Mouse (Mus musculus) lung, adult 2 months (tissue): ENCODE results near the gene Gpx4. TPM values are rescaled to one million over a fixed set of nuclear protein-coding genes. Genes with fewer than 3 reads are reported as not detected.

Source experiments
- DNase-seq: peaks from one replicate; pipeline ENCODE4 v3.0.0; 2022
- H3K4me1 ChIP-seq: fragments of 200-500 bp; 2 replicates; pipeline ENCODE4 v1.6.1; 2011; ENCODE audit warnings: low read length; ENCODE audit not compliant: control insufficient read depth, insufficient read depth
- H3K4me3 ChIP-seq: fragments of 200-500 bp; replicated peaks from 2 replicates; pipeline ENCODE3; 2011; ENCODE audit warnings: low read depth, mild to moderate bottlenecking, control low read depth, low read length; ENCODE audit errors: extremely low read depth
- CTCF ChIP-seq: fragments of 200-500 bp; IDR thresholded peaks from 2 replicates; pipeline ENCODE4 v1.5.1; 2011; ENCODE audit warnings: mild to moderate bottlenecking, low read length, control low read depth; ENCODE audit not compliant: insufficient read depth
- POLR2A ChIP-seq: fragments of 200-500 bp; IDR thresholded peaks from 2 replicates; pipeline ENCODE4 v1.6.1; 2011; ENCODE audit warnings: low read depth, mild to moderate bottlenecking, control low read depth, low read length, borderline replicate concordance; ENCODE audit errors: extremely low read depth
- WGBS: fragments of 180-500 bp; shearing (Covaris S2); methylation state at CpG from one replicate; pipeline ENCODE4 v1.1.7; 2018; 5-methylcytosine and 5-hydroxymethylcytosine counted together
- polyA plus RNA-seq: library from polyadenylated mRNA; depleted of rRNA; stranded (reverse); fragments of >200 nt; gene quantifications from 2 replicates; pipeline ENCODE4 v1.2.3, GENCODE M21; 2012; rRNA removed

The Gpx4 gene
- polyA plus RNA-seq, 1 experiment, result 581 TPM

DNA sequence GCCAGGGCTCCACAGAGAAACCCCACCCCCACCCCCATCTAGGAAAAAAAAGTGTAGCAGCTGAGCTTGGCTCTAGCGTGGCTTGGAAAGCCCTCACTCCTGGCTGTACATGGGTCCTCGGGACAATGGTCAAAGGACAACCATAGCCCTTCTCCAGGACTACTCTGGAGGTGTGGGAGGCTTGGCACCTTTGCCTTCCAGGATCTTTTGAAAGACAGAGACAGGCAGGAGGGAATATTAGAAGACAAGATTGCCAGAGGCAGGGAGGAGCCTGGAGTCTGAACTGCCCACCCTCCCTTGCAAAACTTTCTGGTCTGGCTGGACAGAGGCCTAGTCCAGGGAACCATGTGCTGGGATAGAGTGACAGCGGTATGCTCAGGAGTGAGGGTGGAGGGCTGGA, 47.7 kb downstream of the Gpx4 start:
- no peak for DNase-seq
- H3K4me1 ChIP-seq, result peaks cover 17% of the 10 kb centered on the region
- TF ChIP-seq POLR2A, result no peak
- TF ChIP-seq CTCF, result no peak
- no peak overlapping the region for H3K4me3 ChIP-seq
- WGBS, result 60% methylated on average over 3 of the region's 3 CpGs

DNA sequence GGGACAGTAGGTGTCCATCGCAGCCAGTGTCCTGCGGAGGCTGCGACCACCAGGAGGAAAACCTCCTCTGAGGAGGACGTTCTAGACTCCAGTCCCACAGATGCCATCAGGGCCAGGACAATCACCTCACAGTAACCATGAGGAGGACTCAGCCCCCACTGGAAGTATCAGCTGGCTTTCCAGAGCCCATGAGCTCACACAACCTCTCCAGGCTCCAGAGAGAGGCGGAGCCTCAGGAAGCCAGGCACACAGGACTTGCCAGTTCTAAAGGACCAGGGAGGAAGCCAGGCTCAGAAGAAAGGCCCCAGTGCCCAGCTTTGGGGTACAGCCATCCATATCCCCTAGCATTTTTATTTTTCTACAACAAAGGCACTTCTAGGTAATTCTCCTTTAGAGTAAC, 48.6 kb downstream of the Gpx4 start:
- no peak for TF ChIP-seq POLR2A
- TF ChIP-seq CTCF, result no peak
- 76% methylated on average over 5 of the region's 5 CpGs for WGBS
- Histone ChIP-seq H3K4me1 (peaks cover 23% of the 10 kb centered on the region), H3K4me3 (no peak overlapping the region)
- DNase-seq, result no peak

DNA sequence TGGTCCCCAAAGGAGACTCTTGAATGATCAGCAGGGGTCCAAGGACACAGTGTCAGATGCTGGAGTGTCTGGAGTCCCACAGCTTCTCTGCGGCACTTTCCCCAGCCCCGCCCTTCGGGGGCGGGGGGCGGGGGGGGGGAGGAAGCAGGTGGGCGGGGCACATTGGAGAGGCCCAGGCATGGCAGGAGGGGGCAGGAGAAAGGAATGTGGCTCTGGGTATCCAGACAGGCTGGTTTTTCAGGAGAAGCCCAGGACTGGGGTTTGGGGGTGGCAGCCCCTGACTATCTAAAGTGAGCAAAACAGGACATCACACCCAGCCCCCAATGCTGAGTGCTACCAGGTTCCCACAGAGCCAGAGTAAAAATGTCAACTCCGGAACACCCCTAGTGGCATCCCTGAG, 50.3 kb downstream of the Gpx4 start:
- no peak for DNase-seq
- H3K4me3 ChIP-seq, result no peak overlapping the region
- 19% methylated on average over 3 of the region's 7 CpGs for WGBS
- TF ChIP-seq CTCF (no peak), POLR2A (no peak)
- H3K4me1 ChIP-seq, result peaks cover 32% of the 10 kb centered on the region

DNA sequence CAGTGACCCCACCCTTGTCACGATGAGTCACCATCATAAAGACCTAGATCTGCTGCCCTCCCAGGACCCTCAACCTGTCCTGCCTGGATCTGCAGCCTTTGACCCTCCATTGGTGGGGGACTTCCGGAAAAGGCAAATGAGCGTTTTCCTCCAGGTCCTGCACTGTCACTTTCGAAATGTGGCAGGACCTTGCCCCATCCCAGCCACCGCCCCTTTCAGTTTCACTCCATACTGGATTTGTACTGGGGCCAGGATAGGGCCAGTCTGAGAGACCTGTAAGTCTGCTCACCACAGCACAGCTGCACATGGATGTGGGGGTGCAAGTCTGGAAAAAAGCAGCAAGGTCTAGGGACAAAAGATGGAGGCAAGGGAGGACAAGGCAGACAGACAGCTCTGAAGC, 51.7 kb downstream of the Gpx4 start:
- 53% methylated on average over 5 of the region's 5 CpGs for WGBS
- Histone ChIP-seq H3K4me1 (peaks cover 32% of the 10 kb centered on the region), H3K4me3 (no peak overlapping the region)
- DNase-seq, result peak; percentile 24
- no peak for TF ChIP-seq CTCF
- no peak for TF ChIP-seq POLR2A

DNA sequence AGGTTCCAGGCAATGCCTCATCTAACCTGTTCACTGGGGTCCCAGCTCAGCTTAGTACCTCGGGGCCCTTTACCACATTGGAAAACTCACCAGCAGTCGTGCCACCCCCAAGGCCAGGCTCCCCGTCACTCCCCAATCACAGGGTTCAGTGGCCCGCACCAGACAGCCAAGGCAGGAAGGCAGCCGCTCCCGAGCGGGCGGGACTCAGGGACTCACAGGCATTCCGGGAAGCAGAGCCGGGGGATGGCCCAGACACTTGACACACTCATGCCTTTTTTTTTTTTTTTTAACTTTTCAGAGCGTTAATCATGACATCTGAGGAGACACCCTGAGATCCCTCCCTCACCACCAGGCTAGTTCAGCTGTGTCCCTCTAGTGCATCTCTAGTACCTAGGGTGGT, 54.0 kb downstream of the Gpx4 start:
- 20% methylated on average over 11 of the region's 11 CpGs for WGBS

DNA sequence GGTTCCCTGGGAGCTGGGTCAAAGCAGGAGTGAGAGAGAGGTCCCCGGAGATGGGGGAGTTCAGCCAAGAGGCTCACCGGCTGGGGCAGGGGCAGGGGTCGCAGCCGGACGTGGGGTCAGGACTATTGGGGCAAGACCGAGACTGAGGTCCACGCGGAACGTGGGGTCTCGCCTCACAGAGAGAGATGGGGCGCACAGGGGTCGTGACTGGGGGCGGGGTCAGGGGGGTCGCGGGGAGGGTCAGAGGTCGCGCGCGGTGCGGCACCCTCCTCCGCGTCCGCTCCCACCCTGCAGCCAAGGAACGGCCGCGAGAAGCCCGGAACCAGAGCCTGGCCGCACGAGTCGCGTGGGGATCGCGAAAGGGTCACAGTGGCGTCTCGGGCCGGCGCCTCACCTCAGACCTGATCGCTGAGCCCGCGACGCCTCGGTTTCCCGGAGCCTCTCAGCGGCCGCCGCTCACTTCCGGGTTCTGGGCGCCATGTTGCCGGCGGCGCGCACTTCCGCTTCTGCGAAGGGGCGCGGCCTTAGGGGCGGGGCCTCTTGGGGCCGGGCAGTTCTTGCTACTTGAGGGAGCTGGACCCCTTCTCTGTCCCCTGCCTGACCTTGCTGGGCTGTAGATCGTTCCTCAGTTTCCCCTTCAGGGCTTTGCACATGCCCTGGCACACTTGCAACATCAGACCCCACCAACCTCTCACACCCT, 55.4 kb downstream of the Gpx4 start:
- under 1% methylated on average over 59 of the region's 59 CpGs for WGBS
- Histone ChIP-seq H3K4me3 (peak overlapping the region; percentile 96), H3K4me1 (peaks cover 27% of the 10 kb centered on the region)
- peak; percentile 88 for DNase-seq
- no peak for TF ChIP-seq CTCF
- TF ChIP-seq POLR2A, result peak; percentile 71

More for the DNA sequence above, 54.0 kb downstream of the Gpx4 start:
- peaks cover 27% of the 10 kb centered on the region for H3K4me1 ChIP-seq
- no peak for DNase-seq
- TF ChIP-seq POLR2A (no peak), CTCF (no peak)
- peak overlapping the region; percentile 38 for H3K4me3 ChIP-seq

DNA sequence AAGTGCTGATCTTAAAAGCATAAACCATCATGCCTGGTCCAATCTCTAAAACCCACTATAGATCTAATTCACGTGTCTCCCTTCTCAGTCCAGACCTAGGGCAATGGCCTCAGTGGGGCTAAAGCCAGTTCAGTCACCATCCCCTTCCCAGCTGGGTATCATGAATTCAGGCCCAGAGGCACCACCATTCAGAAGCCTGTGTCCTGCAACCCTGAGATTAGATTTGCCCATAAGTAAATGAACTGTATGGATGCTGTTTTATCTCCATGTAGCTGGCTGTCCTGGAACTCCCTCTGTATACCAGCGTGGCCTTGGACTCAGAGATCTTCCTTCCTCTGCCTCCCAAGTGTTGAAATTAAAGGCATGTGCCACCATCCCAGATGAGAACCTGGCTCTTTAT, 56.1 kb downstream of the Gpx4 start:
- 84% methylated on average over 2 of the region's 2 CpGs for WGBS
- TF ChIP-seq CTCF, result no peak
- no peak for TF ChIP-seq POLR2A
- H3K4me3 ChIP-seq, result no peak overlapping the region
- H3K4me1 ChIP-seq, result peaks cover 23% of the 10 kb centered on the region
- DNase-seq, result no peak

DNA sequence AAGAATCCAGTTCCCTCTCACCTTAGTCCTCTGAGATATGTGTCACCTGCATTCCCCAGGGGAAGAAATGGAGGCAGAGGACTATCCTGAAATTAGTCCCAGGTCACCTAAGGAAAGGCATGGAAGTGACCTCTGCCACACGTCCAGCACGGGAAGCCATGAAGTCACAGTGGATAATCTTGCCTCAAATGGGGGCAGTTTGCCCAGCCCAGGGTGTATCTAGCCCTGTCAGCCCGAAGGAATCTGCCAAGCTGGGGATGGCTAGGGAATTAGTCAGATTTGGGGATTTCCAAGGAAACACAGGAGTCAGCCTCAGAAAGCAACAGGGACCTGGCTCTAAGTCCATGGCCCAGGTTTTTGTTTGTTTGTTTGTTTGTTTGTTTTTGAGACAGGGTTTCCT, 57.2 kb downstream of the Gpx4 start:
- Histone ChIP-seq H3K4me1 (peaks cover 20% of the 10 kb centered on the region), H3K4me3 (no peak overlapping the region)
- no peak for DNase-seq
- TF ChIP-seq POLR2A, result no peak
- TF ChIP-seq CTCF, result no peak
- WGBS, result 66% methylated on average over 3 of the region's 3 CpGs

DNA sequence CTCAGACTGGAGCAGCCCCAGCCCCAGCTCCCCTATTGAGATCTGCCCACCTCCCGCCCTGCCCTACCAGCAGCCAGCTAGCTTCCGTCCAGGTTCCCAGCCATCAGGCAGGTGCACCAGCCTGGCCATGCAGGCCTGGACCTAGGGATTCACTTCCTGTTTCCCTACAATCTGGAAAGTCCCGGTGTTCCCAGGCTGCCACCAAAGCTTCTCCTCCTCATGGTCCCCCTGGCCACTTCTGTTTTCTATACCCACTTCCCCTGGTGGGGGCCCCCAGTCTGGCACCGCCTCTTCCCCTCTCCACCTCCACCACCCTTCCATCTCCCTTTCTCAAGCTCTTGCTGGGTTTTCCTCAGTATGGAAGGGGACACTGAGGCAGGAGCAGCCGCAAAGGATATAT, 58.5 kb downstream of the Gpx4 start, which contains the start of gene Sbno2:
Gene Sbno2 (minus strand): TSS at position 112 of the 400 bp plus-strand sequence.
- no peak for TF ChIP-seq CTCF
- no peak for TF ChIP-seq POLR2A
- no peak for DNase-seq
- Histone ChIP-seq H3K4me3 (no peak within 1 kb of the TSS), H3K4me1 (peaks cover 14% of the 10 kb centered on the region)
- WGBS, result 61% methylated on average over 5 of the region's 5 CpGs

DNA sequence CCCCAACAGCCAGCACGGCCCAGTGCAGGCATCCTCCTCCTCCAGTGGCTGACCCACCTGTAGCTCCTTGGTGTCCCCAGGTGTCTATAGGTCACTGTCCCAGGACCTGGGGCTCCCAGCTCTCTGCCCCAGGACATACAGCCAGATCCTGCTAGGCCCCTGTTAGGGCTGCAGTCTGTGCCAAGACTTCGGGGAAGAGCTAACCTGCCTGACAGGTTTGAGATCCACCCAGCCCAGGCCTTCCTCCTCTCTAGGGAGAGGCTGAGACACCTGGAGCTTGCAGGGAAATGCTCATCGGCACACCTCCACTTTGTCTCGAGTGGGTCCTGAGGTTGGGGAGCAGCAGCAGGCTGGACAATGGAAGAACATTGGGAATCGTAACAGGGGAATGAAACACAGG, 59.0 kb downstream of the Gpx4 start:
- Histone ChIP-seq H3K4me1 (peaks cover 10% of the 10 kb centered on the region), H3K4me3 (no peak overlapping the region)
- no peak for DNase-seq
- TF ChIP-seq CTCF (no peak), POLR2A (no peak)
- 66% methylated on average over 5 of the region's 5 CpGs for WGBS

Other genes starting within 250 kb of the Gpx4 start
- 4.0 and 4.8 TPM in 2 replicates for gene Misp, start 226.2 kb upstream of the Gpx4 start, polyA plus RNA-seq
- gene Ptbp1, start 192.7 kb upstream of the Gpx4 start, polyA plus RNA-seq, result 224 and 265 TPM in 2 replicates
- gene Prtn3, start 172.7 kb upstream of the Gpx4 start, polyA plus RNA-seq, result 3.6 and 5.0 TPM in 2 replicates
- 8.4 and 8.9 TPM in 2 replicates for gene Plppr3, start 172.5 kb upstream of the Gpx4 start, polyA plus RNA-seq
- 0.11 and 0.85 TPM in 2 replicates for gene Elane, start 160.9 kb upstream of the Gpx4 start, polyA plus RNA-seq
- 297 and 1,797 TPM in 2 replicates for gene Cfd, start 156.3 kb upstream of the Gpx4 start, polyA plus RNA-seq
- gene Med16, start 138.2 kb upstream of the Gpx4 start, polyA plus RNA-seq, result 76.2 and 79.1 TPM in 2 replicates
- gene Gm26602, start 136.3 kb upstream of the Gpx4 start, polyA plus RNA-seq, result not detected in 2 replicates
- gene Kiss1r, start 130.2 kb upstream of the Gpx4 start, polyA plus RNA-seq, result 20.9 and 24.4 TPM in 2 replicates
- 129 and 162 TPM in 2 replicates for gene R3hdm4, start 126.0 kb upstream of the Gpx4 start, polyA plus RNA-seq
- 7.8 and 8.6 TPM in 2 replicates for gene Arid3a, start 120.1 kb upstream of the Gpx4 start, polyA plus RNA-seq
- gene Wdr18, start 87.0 kb upstream of the Gpx4 start, polyA plus RNA-seq, result 33.5 and 35.5 TPM in 2 replicates
- 0.33 TPM in 1 of 2 replicates, not detected in the other for gene Grin3b, start 76.5 kb upstream of the Gpx4 start, polyA plus RNA-seq
- 294 and 318 TPM in 2 replicates for gene Tmem259, start 62.8 kb upstream of the Gpx4 start, polyA plus RNA-seq
- 387 and 395 TPM in 2 replicates for gene Cnn2, start 58.6 kb upstream of the Gpx4 start, polyA plus RNA-seq
- gene Abca7, start 50.7 kb upstream of the Gpx4 start, polyA plus RNA-seq, result 31.4 and 38.2 TPM in 2 replicates
- gene Arhgap45, start 30.5 kb upstream of the Gpx4 start, polyA plus RNA-seq, result 102 and 103 TPM in 2 replicates
- 199 and 208 TPM in 2 replicates for gene Polr2e, start 7.4 kb upstream of the Gpx4 start, polyA plus RNA-seq
- gene Sbno2, start 58.4 kb downstream of the Gpx4 start, polyA plus RNA-seq, result 83.7 and 85.8 TPM in 2 replicates
- 161 and 168 TPM in 2 replicates for gene Stk11, start 68.6 kb downstream of the Gpx4 start, polyA plus RNA-seq
- 709 and 1,054 TPM in 2 replicates for gene Atp5d, start 91.5 kb downstream of the Gpx4 start, polyA plus RNA-seq
- gene Cbarp, start 93.7 kb downstream of the Gpx4 start, polyA plus RNA-seq, result 29.9 and 31.5 TPM in 2 replicates
- 110 and 150 TPM in 2 replicates for gene Midn, start 101.1 kb downstream of the Gpx4 start, polyA plus RNA-seq
- gene Cirbp, start 118.8 kb downstream of the Gpx4 start, polyA plus RNA-seq, result 162 and 200 TPM in 2 replicates
- 11.2 and 14.0 TPM in 2 replicates for gene 1600002K03Rik, start 125.8 kb downstream of the Gpx4 start, polyA plus RNA-seq
- gene Efna2, start 132.3 kb downstream of the Gpx4 start, polyA plus RNA-seq, result 3.6 and 4.7 TPM in 2 replicates
- 39.6 and 42.0 TPM in 2 replicates for gene Mum1, start 179.3 kb downstream of the Gpx4 start, polyA plus RNA-seq
- gene Ndufs7, start 202.0 kb downstream of the Gpx4 start, polyA plus RNA-seq, result 421 and 497 TPM in 2 replicates
- gene Gamt, start 213.8 kb downstream of the Gpx4 start, polyA plus RNA-seq, result 26.4 and 29.7 TPM in 2 replicates
- 65.9 and 68.5 TPM in 2 replicates for gene Dazap1, start 214.3 kb downstream of the Gpx4 start, polyA plus RNA-seq
- gene Rps15, start 245.3 kb downstream of the Gpx4 start, polyA plus RNA-seq, result 1,318 and 1,397 TPM in 2 replicates
- gene Apc2, start 248.8 kb downstream of the Gpx4 start, polyA plus RNA-seq, result 3.8 and 4.1 TPM in 2 replicates